Mouse (Mus musculus): ENCODE data around the gene Slc25a19.

Gene Slc25a19

DNA sequence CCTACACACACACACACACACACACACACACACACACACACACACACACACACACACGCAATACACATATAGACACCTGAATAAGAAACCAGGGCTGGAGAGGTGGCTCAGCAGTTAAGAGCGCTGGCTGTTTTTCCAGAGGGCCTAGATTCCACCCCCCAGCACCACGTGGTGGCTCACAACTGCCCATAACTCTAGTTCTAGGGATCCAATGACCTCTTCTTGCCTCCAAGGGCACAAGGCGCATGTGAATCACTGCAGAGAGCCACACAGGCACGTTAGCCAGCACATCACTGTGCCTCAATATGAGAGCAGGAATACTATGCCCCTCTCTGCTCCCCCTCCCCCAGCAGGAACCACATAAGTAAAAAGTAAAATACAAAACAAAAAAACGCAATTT, 11.2 kb downstream of the Slc25a19 start:
- DNase-seq, result peak; percentile 57

DNA sequence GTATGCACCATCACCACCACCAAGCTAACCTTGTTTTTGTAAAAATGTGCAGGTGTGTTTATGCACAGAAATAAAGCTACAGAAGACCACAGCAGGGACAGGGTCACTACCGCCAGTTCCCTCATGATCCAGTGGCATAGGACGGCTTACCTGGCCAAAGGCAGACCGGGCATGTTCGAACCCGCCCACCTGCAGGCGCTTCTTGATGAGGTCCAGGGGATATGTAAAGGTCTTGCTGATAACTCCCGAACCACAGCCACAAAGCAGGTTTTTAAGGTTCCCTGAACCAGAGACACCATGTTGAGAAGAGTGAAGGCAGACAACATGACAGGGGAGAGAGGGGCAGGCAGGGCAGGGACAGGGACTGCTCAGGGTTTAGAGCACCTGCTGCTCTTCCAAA, 11.7 kb downstream of the Slc25a19 start:
- DNase-seq, result no peak

DNA sequence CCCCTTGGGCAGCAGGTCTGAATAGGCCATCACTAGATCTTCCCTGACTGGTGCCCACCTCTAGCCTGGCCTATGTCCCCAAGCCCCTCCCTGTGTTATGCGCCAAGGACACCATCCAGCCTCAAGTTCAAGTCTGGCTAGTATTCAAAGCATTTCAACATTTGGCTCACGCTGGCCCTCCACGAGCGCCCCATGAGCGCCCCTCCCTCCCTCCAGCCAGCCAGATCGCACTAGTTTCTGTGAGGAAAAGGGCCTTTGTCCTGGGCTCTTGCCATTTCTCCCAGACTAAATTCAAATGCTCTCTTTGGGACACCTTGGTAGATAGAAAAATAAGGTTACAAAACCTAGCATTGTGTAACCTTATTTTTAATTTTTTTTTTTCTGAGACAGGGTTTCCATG, 12.2 kb downstream of the Slc25a19 start:
- DNase-seq, result peak; percentile 55

DNA sequence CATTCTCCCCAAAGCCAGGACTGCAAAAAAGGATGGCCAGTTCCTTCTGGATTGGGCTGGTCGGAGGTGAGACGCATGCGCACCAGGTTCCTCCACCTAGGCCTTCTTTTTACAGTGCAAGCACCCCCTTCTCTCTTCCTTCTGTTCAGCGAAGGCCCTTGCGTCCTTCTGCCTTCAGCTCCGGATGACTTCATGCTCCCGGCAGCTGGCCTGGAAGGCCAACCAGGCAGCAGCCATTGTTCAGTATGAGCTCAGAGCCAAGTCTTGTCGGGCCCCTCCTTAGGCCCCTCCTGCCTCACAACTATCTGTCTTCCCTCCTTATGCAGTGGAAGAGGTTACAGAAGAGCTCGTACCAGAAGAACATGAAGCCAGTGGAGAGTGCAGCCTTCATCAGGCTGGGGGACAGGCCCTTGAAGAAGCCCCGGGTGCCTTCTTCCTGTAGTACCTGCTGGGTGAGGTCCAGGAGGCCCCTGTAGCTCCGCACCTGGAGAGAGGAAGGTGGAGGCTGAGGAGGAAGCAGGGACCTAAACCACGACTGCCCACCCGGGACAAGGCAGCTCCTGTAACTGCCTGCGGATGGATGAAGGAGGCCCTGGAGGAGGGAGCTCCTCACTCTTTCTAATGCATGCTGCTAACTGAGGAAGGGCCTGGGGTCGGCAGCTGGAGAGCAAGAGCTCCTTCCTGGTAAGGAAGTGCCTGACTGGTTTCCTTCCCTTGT, 12.8 kb downstream of the Slc25a19 start:
- peak; percentile 41 for DNase-seq

DNA sequence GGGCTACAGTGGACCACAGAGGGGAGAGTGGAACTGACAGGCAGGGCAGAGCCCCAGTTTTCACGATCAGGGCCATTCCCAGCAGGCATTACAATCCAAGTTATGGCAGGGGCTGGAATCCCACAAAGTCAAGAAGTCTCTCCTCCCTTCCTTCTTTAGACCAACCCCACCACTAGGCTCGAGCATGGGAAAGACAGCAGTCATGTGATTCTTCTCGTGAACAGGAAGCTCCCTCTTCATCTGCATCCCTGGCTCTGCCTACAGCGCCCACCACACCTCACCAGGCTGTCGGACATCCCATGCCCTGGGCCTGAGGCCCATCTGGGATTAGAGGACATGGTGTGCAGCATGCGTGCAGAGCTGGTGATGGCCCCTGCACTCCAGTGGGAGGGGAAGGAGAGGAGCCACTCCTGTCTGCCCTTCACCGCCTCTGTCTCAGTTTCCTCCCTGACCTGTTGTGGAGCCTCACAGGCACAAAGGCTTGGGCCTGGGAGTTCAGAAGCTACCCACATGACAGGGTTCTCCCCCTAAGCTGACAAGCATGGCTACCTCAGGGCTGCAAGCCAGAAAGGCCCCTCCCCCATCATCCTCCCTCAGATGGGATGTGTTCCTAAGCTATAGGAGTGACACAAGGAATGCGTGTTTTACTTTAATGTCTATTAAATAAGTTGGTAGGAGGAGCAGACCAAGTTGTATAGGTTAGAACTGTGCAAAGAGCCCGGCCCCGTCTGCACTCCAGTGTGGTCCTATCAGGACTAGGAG, 13.6 kb downstream of the Slc25a19 start:
- DNase-seq, result no peak

DNA sequence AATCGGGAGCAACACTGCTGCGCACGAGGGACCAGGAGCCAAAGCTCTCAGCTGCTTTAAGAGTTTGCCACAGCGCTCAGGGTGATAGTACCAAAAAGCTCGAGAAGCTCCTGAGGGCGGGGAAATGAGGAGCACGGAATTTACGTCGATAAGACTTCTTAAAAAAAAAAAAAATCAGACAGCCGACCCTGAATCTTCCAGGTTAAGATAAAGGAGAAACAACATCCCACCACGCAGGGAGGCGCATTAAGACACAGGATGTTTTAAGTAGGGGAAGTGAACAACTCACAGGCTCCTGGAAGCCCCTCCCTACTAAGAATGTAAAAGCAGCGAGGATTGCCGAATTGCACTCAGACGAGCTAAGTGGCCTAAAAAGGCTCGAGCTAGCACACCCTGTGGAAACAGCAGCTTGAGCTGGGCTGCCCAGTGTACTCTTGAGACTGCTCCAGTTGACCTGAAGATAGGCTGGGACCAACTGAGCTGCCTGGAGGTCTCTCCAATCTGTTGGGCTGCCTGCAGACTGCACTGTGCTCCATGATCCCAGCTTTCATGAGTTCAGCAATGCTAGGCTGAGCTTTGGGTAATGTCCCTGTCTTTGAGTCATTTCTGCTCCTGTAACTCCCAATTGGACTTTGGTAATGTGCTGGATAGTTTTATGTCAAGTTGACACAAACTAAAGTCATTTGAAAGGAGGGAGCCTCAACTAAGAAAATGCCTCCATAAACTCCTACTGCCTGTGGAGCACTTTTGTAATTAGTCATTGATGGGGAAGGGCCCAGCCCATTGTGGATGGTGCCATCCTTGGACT, 14.8 kb downstream of the Slc25a19 start:
- peak; percentile 29 for DNase-seq

DNA sequence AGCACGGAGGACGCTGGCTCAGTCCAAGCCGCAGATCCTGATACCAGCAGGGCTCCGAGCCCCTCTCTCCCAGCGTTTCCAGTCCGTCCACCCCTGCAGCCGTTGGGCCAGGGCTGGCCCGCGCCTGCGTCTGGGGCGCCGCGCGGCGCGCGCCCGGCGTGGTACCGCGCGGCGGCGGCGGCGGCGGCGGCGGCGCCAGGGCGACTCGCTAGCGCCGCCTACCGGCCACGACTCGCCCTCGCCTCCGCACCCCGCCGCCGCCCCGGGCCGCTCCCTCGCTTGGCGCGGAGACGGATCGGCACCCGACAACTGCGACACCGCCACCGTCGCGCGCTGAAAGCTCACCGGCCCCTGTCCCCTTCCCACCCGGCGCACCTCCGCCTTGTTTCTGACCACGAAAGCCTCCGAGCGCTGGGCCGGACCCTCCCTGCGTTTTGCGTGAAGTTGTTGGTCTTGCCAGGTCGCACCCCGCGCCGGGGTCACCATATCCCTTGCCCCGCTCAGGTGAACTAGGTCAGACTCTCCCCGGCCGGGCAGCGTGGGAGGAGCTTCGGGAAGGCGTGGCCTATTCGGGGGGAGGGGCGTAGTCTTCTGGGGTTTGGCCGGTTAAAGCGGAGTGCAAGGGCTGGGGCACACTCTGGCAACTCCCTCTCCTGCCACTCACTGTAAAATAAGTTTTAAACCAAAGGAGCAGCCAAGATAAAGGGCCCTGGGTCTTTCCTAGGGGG, 15.5 kb downstream of the Slc25a19 start, which contains the start of gene Mif4gd:
Gene Mif4gd (minus strand): TSS at position 560 of the 728 bp plus-strand sequence.
- peak; percentile 95 for DNase-seq

DNA sequence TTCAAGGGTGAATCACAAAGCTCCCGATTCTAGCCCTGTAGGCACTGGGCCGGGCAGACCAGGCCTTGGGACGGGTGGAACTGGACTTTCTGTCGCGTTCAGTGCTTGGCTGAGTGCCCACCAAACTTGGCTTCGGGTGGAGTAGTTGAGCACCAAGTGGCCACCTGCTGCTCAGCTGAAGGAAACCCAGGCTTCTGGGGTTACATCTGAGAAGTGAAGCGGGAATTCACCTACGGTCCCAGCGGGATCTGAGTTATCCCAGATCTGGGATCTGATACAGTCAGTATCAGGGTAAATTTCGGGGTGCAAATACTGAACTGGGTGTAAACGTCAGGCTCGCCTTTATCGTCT, 16.1 kb downstream of the Slc25a19 start:
- peak; percentile 90 for DNase-seq

DNA sequence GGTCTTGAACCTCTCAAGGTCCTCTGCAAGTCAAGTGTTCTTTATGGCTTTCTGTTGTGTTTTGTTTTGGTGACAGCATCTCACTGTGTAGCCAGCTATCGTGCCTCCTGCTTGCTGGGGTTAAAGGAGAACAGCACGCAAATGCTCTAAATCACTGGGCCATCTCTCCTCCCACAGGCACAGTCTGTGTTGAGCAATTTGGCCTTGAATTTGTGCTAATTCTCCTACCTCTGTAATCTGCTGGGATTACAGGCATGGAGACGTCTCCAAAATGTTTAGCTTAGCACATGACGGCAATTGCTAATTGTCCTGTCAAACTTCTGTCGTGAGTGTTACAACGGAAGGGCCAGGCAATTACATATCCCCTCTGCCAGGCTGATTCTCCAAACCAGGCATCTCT, 16.9 kb downstream of the Slc25a19 start:
- no peak for DNase-seq

DNA sequence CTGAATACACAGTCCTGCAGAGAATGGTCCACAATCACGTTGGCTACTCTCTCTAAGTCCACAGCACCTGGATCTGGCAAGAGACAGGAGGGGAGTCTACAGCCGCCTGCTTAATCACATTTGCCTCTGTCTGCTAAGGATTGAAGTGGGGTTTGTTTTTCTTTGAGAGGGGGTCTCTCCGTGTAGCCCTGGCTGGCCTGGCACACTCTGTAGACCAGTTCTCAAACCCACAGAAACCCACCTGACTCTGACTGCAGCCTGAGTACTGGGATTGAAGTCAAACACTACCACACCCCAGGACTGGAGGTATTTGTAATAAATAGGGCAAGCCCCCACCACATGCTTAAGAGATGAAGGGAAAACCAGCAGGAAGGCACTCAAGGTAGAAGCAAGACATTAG, 18.5 kb downstream of the Slc25a19 start:
- no peak for DNase-seq

DNA sequence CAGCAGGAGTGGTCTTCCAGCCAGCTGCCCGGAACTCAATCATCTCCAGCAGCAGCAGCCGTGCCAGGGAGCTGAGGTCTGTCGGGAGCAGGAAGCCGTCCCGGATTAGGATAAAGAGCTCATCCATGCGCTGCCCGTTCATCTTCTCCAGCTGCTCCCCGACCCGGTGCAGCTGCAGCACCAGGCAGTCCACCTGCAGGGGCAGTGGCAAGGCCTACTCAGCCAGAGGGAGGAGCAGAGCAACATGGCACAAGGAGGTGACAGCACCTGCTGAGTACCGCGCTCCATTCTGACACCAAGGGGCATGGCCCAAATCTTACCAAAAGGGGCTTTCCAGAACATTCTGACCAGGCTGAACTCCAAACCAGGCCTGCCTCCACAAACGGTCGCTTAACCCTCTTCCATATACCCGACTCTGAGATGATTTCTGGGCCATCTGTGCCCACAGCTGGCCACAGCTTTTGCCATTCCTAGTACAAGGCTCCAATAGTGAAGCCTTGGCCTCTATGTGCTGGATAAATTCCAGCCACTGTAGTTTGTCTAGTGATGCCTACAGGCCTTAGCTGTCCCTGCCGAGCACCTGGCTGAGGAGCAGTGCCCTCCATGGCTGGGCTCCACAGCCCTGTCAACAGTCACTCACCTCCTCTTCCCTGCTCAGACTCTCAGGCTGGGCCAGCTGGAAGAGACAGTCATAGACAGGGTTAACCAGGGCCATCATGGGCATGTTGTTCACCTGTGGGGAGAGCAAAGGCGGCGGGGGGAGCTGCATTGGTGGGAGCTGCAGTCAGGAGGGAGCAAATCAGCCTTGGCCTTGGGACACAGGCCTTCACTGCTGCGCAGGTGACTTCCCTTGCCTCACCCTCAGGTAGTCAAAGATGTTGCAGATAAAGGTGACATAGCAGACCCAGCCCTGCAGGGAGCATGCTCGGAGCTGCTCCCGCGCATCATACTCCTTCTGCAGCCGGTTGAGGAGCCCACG, 19.4 kb downstream of the Slc25a19 start:
- DNase-seq, result no peak

DNA sequence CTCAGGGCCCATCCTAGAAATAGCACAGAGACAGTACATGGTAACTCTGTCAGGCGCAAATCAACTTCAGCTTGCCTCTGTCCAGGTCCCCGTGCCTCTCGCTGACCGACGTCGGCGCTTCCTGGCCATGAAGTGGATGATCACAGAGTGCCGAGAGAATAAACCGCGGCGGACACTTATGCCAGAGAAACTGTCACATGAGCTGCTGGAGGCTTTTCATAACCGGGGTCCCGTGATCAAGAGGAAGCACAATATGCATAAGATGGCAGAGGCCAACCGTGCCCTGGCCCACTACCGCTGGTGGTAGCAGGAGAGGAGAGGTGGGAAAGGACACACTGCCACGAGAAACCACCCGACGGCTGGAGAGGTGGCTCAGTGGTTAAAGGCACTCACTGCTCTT, 21.4 kb downstream of the Slc25a19 start:
- DNase-seq, result no peak

DNA sequence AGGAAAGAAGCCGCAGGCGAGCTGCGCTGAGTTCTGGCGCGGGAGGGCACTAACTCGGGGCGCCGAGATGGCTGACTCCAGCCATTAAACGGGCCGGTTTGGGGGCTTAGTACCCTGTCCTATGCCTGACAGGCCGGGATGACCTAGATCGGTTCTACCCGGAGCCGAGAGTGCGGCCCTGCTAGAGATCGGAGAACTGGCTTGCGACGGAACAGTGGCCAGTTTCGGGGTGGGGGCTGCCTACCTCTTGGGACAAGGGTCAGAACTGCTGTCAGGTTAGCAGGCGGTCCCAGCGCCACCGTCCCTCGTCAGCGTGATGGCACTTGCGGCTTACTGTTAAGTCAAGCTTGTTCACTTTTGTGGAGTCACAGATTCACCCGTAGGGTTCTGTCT, 23.8 kb downstream of the Slc25a19 start:
- no peak for DNase-seq

DNA sequence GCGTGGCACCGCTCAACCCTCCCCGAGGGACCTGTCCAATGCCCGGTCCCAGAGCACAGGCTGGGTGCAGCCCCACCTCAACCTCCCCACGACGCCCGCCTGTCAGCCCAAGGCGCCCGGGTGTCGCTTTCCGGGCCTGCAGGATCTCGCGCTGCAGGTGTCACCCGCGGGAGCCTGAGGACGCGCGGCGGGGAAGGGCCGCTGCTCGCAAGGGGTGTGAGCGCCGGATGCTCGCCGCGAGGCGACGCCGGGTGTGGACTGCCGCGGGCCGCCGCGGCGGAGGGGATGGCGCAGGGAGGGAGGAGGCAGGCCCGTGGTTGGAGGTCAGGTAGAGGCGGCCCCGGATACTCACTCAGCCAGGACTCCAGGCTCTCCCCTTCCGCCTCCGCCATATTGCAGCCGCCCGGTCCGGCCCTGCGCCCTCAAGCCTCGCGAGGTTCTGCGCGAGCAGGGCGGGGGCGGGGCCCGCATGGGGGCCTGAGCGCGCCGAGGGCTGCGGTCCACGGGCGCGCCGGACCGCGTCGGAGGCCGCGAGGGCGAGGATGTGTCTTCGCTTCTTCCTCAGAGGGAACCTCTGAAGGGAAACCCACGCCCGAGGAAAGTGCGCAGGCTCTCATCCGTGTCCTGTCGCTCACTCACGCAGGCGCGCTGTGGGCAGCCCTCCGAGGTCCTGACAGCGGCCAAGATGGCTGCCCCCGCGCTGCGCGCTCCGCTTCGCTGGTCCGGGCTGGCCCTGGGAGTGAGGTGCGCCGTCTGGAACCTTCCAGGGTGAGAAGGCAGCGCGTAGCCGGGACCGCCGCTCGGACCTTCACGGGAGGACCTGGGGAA, 24.4 kb downstream of the Slc25a19 start, which contains the start of the genes Mrps7 and Gga3:
Gene Mrps7 (plus strand): TSS at position 450 of the 828 bp plus-strand sequence.
Gene Gga3 (minus strand): TSS at position 576 of the 828 bp plus-strand sequence.
- peak; percentile 95 for DNase-seq

DNA sequence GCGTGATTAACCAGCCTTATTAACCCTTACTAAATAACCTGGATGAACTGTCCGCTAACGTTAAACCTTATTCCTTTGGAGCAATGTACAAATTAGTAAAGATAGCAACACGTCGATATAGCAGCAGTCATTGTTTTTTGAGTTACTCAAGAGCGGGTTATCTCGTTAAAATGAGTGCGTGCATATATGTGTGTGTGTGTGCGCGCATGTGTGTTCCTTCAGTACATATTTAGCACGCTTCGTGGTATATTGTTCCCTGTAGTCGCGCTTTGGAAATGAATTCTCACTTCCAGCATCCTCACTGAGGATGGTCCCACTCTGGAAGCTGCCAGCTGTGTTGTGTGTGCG, 25.0 kb downstream of the Slc25a19 start:
- no peak for DNase-seq

DNA sequence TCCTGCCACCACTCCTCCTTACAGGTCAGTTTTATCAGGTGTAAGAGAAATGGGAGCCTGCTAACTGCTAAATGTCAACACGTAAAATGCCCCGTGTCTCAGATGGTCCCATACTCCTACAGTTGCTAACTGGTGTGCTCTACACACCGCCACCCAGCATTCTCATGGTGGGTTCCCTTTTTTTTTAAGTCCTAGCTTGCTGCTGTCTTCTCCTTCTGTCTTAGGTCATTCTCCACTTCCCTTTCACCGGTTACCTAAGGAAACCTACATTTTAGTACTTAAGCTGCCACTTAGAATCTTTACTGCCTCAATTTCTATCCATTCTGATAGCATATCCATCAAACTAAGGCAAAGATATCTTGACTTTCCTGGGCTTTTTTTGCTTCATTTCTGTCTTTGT, 26.9 kb downstream of the Slc25a19 start:
- DNase-seq, result no peak

DNA sequence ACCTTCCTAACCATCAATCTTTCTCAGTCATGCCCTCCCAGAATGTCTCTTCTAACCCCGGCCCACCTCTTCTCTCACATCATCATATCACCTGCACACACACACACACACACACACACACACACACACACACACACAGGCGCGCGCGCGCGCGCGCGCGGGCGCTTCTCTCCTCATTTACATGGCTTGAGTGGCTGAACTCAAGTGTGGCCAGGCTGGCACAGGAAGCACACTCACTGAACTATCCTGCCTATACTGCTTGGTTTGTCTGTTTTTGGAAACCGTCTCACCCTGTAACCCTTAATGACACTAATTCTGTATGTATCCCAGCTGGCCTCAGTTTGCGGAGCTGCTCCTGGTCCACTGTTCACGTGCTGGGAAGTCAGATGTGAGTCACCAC, 27.4 kb downstream of the Slc25a19 start:
- DNase-seq, result no peak

DNA sequence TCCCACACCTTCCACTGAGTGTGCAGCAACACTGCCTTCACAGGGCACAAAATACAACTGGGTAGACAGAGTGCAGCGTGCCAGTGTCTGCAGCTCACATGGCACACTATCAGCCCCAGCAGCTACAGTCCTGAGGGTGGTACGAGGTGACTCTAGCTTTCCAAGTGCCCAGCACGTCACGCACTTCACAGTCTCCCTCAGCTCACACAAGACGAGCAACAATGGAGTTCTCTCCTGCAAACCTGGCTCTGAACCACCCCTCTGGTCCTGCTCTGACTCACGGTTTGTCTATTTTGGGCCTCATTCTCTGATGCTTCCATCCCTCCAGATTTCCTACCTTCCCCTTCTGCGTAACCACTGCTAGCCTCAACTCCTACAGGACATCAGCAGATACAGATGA, 28.4 kb downstream of the Slc25a19 start:
- DNase-seq, result no peak

DNA sequence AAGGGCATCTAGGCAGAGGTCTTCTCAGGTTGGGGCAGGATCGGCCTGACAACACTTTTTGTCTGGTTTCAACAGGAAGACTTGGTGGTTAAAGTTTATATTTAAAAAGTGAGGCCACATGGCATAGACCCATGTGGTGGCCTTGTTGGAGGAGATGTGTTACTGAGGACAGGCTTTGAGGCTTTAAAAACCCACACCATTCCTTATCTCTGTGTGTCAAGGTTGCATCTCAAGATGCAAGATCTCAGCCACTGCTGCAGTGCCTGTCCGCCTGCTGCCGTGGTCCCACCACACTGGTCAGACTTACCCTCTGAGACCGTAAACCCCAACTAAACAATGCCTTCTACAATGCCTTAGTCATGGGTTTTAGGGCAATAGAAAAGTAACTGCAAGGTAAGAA, 29.8 kb downstream of the Slc25a19 start:
- no peak for DNase-seq

DNA sequence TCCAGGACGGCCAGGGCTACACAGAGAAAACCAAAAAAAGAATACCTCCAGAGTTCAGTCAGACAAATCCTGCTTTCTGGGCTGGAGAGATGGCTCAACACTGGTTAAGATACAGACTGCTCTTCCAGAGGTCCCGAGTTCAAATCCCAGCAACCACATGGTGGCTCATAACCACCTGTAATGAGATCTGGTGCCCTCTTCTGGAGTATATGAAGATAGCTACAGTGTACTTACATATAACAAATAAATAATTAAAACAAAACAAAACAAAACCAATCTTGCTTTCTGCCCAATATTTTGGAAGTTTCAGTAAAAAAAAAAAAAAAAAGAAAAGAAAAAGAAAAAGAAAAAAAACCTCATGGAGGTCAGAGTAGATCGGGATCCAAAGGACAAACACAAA, 32.9 kb downstream of the Slc25a19 start:
- no peak for DNase-seq

Measured in kidney, postnatal 14 days (tissue).